Mouse (Mus musculus) CH12.LX (cell line): Measurements from ENCODE around the gene Nfia. TPM values are rescaled to one million over a fixed set of nuclear protein-coding genes. Genes with fewer than 3 reads are reported as not detected.

ENCODE experiments used
- DNase-seq: peaks from one replicate; pipeline ENCODE4 v3.0.0-alpha.2; 2013; ENCODE audit errors: extremely low read depth
- H3K27ac ChIP-seq: 2 replicates; pipeline ENCODE4 v1.5.1; 2012; ENCODE audit warnings: low read depth, mild to moderate bottlenecking, control low read depth, moderate library complexity; ENCODE audit not compliant: insufficient read depth
- H3K27me3 ChIP-seq: replicated peaks from 2 replicates; pipeline ENCODE3; 2012; ENCODE audit warnings: inconsistent platforms
- H3K36me3 ChIP-seq, 2 experiments: replicated peaks in 1 of 2; 2 replicates each; pipeline versions ENCODE3 to v1.6.1; 2012; ENCODE audit warnings: inconsistent platforms in 1 of 2, low read length in 1 of 2, mild to moderate bottlenecking in 1 of 2, mixed read lengths in 1 of 2, moderate library complexity in 1 of 2; ENCODE audit not compliant: control insufficient read depth in 1 of 2, insufficient read depth in 1 of 2
- H3K4me1 ChIP-seq, 2 experiments: 2 replicates each; pipeline ENCODE4 v1.6.1; 2012; ENCODE audit warnings: inconsistent platforms in 1 of 2, moderate library complexity in 1 of 2; ENCODE audit not compliant: insufficient read depth in 2 of 2, control insufficient read depth in 1 of 2
- H3K4me2 ChIP-seq: 2 replicates; pipeline ENCODE4 v1.6.1; 2012; ENCODE audit warnings: low read depth, mild to moderate bottlenecking, control low read depth; ENCODE audit not compliant: poor library complexity, insufficient read depth, severe bottlenecking
- H3K4me3 ChIP-seq, 3 experiments: fragments of 150-350 bp in 1 of 3; sonication (generic) in 1 of 3; replicated peaks in 1 of 3; 2 replicates each; pipeline versions ENCODE3 to v1.5.1; 2011 to 2012; ENCODE audit warnings: low read depth in 2 of 3, low read length in 2 of 3, mild to moderate bottlenecking in 2 of 3, moderate library complexity in 2 of 3, control low read depth in 1 of 3, improper control_type of control experiment in 1 of 3, inconsistent platforms in 1 of 3, mixed read lengths in 1 of 3; ENCODE audit not compliant: poor library complexity in 1 of 3
- H3K79me2 ChIP-seq: replicated peaks from 2 replicates; pipeline ENCODE4 v1.6.1; 2012; ENCODE audit warnings: mild to moderate bottlenecking, moderate library complexity; ENCODE audit not compliant: control insufficient read depth, poor library complexity, insufficient read depth, severe bottlenecking; ENCODE audit errors: extremely low read depth
- H3K9ac ChIP-seq: 2 replicates; pipeline ENCODE4 v1.6.1; 2012; ENCODE audit warnings: low read depth, mild to moderate bottlenecking, control low read depth, moderate library complexity; ENCODE audit not compliant: insufficient read depth
- H3K9me3 ChIP-seq: replicated peaks from 2 replicates; pipeline ENCODE3; 2012; ENCODE audit warnings: low read length, inconsistent platforms, mixed read lengths
- CHD1 ChIP-seq: IDR thresholded peaks from 2 replicates; pipeline ENCODE4 v1.6.1; 2012; ENCODE audit warnings: low read depth, low read length, improper control_type of control experiment, inconsistent platforms
- CHD2 ChIP-seq: IDR thresholded peaks from 2 replicates; pipeline ENCODE4 v1.6.1; 2011; ENCODE audit warnings: low read length, improper control_type of control experiment
- EP300 ChIP-seq: IDR thresholded peaks from 2 replicates; pipeline ENCODE4 v1.6.1; 2011; ENCODE audit warnings: low read length, improper control_type of control experiment
- GABPA ChIP-seq: IDR thresholded peaks from 2 replicates; pipeline ENCODE4 v1.6.1; 2012; ENCODE audit warnings: low read depth, low read length, improper control_type of control experiment, inconsistent platforms; ENCODE audit not compliant: insufficient replicate concordance
- JUN ChIP-seq: IDR thresholded peaks from 2 replicates; pipeline ENCODE4 v1.6.1; 2011; ENCODE audit warnings: low read depth, mild to moderate bottlenecking, low read length, improper control_type of control experiment, moderate library complexity; ENCODE audit not compliant: insufficient read depth
- JUND ChIP-seq: conservative IDR thresholded peaks from 2 replicates; pipeline ENCODE4 v1.6.1; 2011; ENCODE audit warnings: low read depth, low read length, improper control_type of control experiment
- KAT2A ChIP-seq: IDR thresholded peaks from 2 replicates; pipeline ENCODE4 v1.6.1; 2012; ENCODE audit warnings: low read length, improper control_type of control experiment, inconsistent platforms; ENCODE audit not compliant: insufficient replicate concordance
- MAZ ChIP-seq: IDR thresholded peaks from 2 replicates; pipeline ENCODE4 v1.6.1; 2012; ENCODE audit warnings: low read depth, mild to moderate bottlenecking, inconsistent platforms, low read length, improper control_type of control experiment, moderate library complexity
- MXI1 ChIP-seq: IDR thresholded peaks from 2 replicates; pipeline ENCODE4 v1.6.1; 2011; ENCODE audit warnings: mild to moderate bottlenecking, low read depth, low read length, improper control_type of control experiment
- POLR2A ChIP-seq: IDR thresholded peaks from 2 replicates; pipeline ENCODE4 v1.6.1; 2011; ENCODE audit warnings: low read depth, mild to moderate bottlenecking, improper control_type of control experiment, low read length
- POLR2AphosphoS2 ChIP-seq: IDR thresholded peaks from 2 replicates; pipeline ENCODE4 v1.6.1; 2011; ENCODE audit warnings: low read depth, low read length, improper control_type of control experiment
- RCOR1 ChIP-seq: conservative IDR thresholded peaks from 2 replicates; pipeline ENCODE4 v1.6.1; 2012; ENCODE audit warnings: low read depth, mild to moderate bottlenecking, inconsistent platforms, low read length, improper control_type of control experiment
- SMC3 ChIP-seq: IDR thresholded peaks from 2 replicates; pipeline ENCODE4 v1.6.1; 2011; ENCODE audit warnings: low read depth, low read length, improper control_type of control experiment
- TBP ChIP-seq: conservative IDR thresholded peaks from 2 replicates; pipeline ENCODE4 v1.6.1; 2011; ENCODE audit warnings: low read depth, low read length, improper control_type of control experiment
- USF1 ChIP-seq: IDR thresholded peaks from 2 replicates; pipeline ENCODE4 v1.6.1; 2014; ENCODE audit warnings: low read depth, mild to moderate bottlenecking, inconsistent platforms, low read length, improper control_type of control experiment
- USF2 ChIP-seq: conservative IDR thresholded peaks from 2 replicates; pipeline ENCODE4 v1.6.1; 2011; ENCODE audit warnings: low read depth, low read length, improper control_type of control experiment
- ZC3H11A ChIP-seq: IDR thresholded peaks from 2 replicates; pipeline ENCODE4 v1.6.1; 2012; ENCODE audit warnings: low read depth, mild to moderate bottlenecking, inconsistent platforms, low read length, improper control_type of control experiment
- ZMIZ1 ChIP-seq: IDR thresholded peaks from 2 replicates; pipeline ENCODE4 v1.6.1; 2012; ENCODE audit warnings: low read depth, mild to moderate bottlenecking, inconsistent platforms, low read length, improper control_type of control experiment
- dilution Hi-C: fragments of 300-500 bp; cut with MboI; formaldehyde crosslinking; loops from 2 replicates; pipeline ENCODE4 v1.14.3; 2020; ENCODE audit warnings: low sequenced_read_pairs; ENCODE audit not compliant: extremely low pct_unique_long_range_greater_than_20kb, extremely low pct_ligation_motif_present
- in situ Hi-C: fragments of 300-500 bp; cut with MboI; formaldehyde crosslinking; loops from 3 replicates; pipeline ENCODE4 v1.14.3; 2019; ENCODE audit warnings: low sequenced_read_pairs, low pct_ligation_motif_present, low pct_unique_long_range_greater_than_20kb, mixed read lengths
- polyA plus RNA-seq: library from polyadenylated mRNA; unstranded; fragments of >175 nt; gene quantifications from 2 replicates; pipeline ENCODE4 v1.2.1, GENCODE M21; 2012; ENCODE audit warnings: low read depth; ENCODE audit not compliant: insufficient read length
- total RNA-seq, 2 experiments: library from RNA; depleted of rRNA; stranded (reverse); fragments of 300-350 nt in 1 of 2; fragments of >200 nt in 1 of 2; gene quantifications; 2 replicates each; pipeline ENCODE4 v1.2.3; 2012 to 2014

The Nfia gene
- total and polyA plus RNA-seq, 3 experiments = not detected

GRCm38 (mm10) chr4:97871770-97872439 lies 99.4 kb downstream of the Nfia start:
- DNase-seq = no peak
- Histone ChIP-seq H3K4me2 (no peak overlapping the region), H3K4me1 (no peaks in the 10 kb centered on the region), H3K9me3 (peaks cover 53% of the 10 kb centered on the region), H3K9ac (no peak overlapping the region), H3K27me3 (no peaks in the 10 kb centered on the region), H3K79me2 (no peaks in the 10 kb centered on the region), H3K4me3 (no peak overlapping the region), H3K27ac (no peak overlapping the region), H3K36me3 (no peaks in the 10 kb centered on the region)
- dilution Hi-C loops = no loop called here
- TF ChIP-seq ZC3H11A (no peak), USF2 (no peak), POLR2AphosphoS2 (no peak)
- in situ Hi-C loops = no loop called here

- no peak for DNase-seq
- H3K79me2 ChIP-seq = no peaks in the 10 kb centered on the region
- peaks cover 54% of the 10 kb centered on the region for H3K9me3 ChIP-seq
- H3K9ac ChIP-seq = no peak overlapping the region
- H3K4me2 ChIP-seq = no peak overlapping the region
- no peak overlapping the region for H3K27ac ChIP-seq
- dilution Hi-C loops = no loop called here
- H3K4me3 ChIP-seq = no peak overlapping the region
- TF ChIP-seq JUND (no peak), JUN (no peak), KAT2A (no peak), USF1 (no peak), MAZ (no peak), EP300 (no peak), MXI1 (no peak), POLR2AphosphoS2 (no peak), CHD1 (no peak)
- in situ Hi-C loops = no loop called here
- no peaks in the 10 kb centered on the region for H3K4me1 ChIP-seq
- H3K27me3 ChIP-seq = no peaks in the 10 kb centered on the region
- H3K36me3 ChIP-seq = no peaks in the 10 kb centered on the region
These were observed 102.4 kb downstream of the Nfia start for GRCm38 (mm10) chr4:97874916-97875315.

- dilution Hi-C loops (no loop called here), in situ Hi-C loops (no loop called here)
- Histone ChIP-seq H3K27me3 (no peaks in the 10 kb centered on the region), H3K4me3 (no peak overlapping the region), H3K9me3 (peaks cover 60% of the 10 kb centered on the region), H3K27ac (no peak overlapping the region), H3K4me2 (no peak overlapping the region), H3K9ac (no peak overlapping the region), H3K79me2 (no peaks in the 10 kb centered on the region), H3K36me3 (no peaks in the 10 kb centered on the region), H3K4me1 (no peaks in the 10 kb centered on the region)
- no peak for DNase-seq
- TF ChIP-seq TBP (no peak), POLR2A (no peak), ZMIZ1 (no peak), RCOR1 (no peak), SMC3 (no peak), GABPA (no peak), CHD2 (no peak)
These were observed 103.4 kb downstream of the Nfia start for GRCm38 (mm10) chr4:97875901-97876300.
